8 mouse cellular contexts compared by ENCODE assay signal in genomic region chr11:105352954-105353890, GRCm38 (mm10).
DNase-seq lines count a peak whose midpoint lies in the region; ATAC-seq and TF ChIP-seq lines count a peak whose summit lies in the region.
"Had no signal": no experiment of that assay in that cellular context is flagged by ENCODE, and none has a peak within 500 bp of the region (broad histone marks: within the 10 kb centered on the region; RNA-seq: fewer than 3 reads in every experiment).

No protein-coding gene starts in this region.

- no peaks in the 10 kb centered on the region for H3K9me3 ChIP-seq in hindbrain, postnatal 0 days (ENCODE audit: low read length)
- no peaks in the 10 kb centered on the region for H3K9me3 ChIP-seq in lung, postnatal 0 days (ENCODE audit: low read length)
- H3K9me3 ChIP-seq: megakaryocyte, embryonic 14.5 days had no signal

- no peaks in the 10 kb centered on the region for H3K27me3 ChIP-seq in hindbrain, postnatal 0 days (ENCODE audit: insufficient read depth, low read length)
- H3K27me3 ChIP-seq in lung, postnatal 0 days (replicated peaks; ENCODE audit: insufficient read depth, low read length) = no peaks in the 10 kb centered on the region

- DNase-seq in adrenal gland, adult (ENCODE audit: inconsistent age in 2 of 2, low spot score in 1 of 2) = peak; percentile 63 to 80
- DNase-seq in brain, adult 2 months (ENCODE audit: low read depth, low spot score) = peak; percentile 100
- DNase-seq in gastrocnemius, postnatal 10 days = peak; percentile 95
- DNase-seq in hindbrain, postnatal 0 days (ENCODE audit: low spot score) = peak; percentile 80
- peak; percentile 88 for DNase-seq in lung, postnatal 0 days (ENCODE audit: low spot score)
- no peak for DNase-seq in thymus, postnatal 0 days (ENCODE audit: low spot score)
- DNase-seq in thymus, adult 18-20 months = no peak

- H3K9ac ChIP-seq in hindbrain, postnatal 0 days (replicated peaks; ENCODE audit: low read length) = no peak overlapping the region
- H3K9ac ChIP-seq in lung, postnatal 0 days (replicated peaks; ENCODE audit: low read depth) = no peak overlapping the region

- peaks cover 6% of the 10 kb centered on the region; the same call in 1 of the 2 replicates for H3K4me1 ChIP-seq in hindbrain, postnatal 0 days (ENCODE audit: insufficient read depth, low read length)
- H3K4me1 ChIP-seq in lung, postnatal 0 days (ENCODE audit: insufficient read depth, low read depth, low read length) = peaks cover 17% of the 10 kb centered on the region

- H3K4me2 ChIP-seq in hindbrain, postnatal 0 days (ENCODE audit: low read depth, low read length) = 0 out of 2 replicates have a peak overlapping the region, but pooled peaks have one; percentile 13
- no peak overlapping the region for H3K4me2 ChIP-seq in lung, postnatal 0 days (replicated peaks; ENCODE audit: low read depth, low read length)

- no peaks in the 10 kb centered on the region for H3K36me3 ChIP-seq in hindbrain, postnatal 0 days (ENCODE audit: insufficient read depth, low read length)
- H3K36me3 ChIP-seq in lung, postnatal 0 days (ENCODE audit: insufficient read depth, low read length) = no peaks in the 10 kb centered on the region

- WGBS in hindbrain, postnatal 0 days = 34% methylated on average over 9 of the region's 9 CpGs
- WGBS in lung, postnatal 0 days = 20% methylated on average over 9 of the region's 9 CpGs

- peak; percentile 84 for ATAC-seq in hindbrain, postnatal 0 days
- ATAC-seq in lung, postnatal 0 days = peak; percentile 60

- peak; percentile 17 for TF ChIP-seq EP300 in lung, postnatal 0 days (IDR thresholded peaks at IDR 0.05)

- no peak overlapping the region for H3K4me3 ChIP-seq in hindbrain, postnatal 0 days (ENCODE audit: low read length)
- no peak overlapping the region for H3K4me3 ChIP-seq in lung, postnatal 0 days (ENCODE audit: low read depth, low read length)
- H3K4me3 ChIP-seq: megakaryocyte, embryonic 14.5 days had no signal

- H3K27ac ChIP-seq in hindbrain, postnatal 0 days = peak overlapping the region; percentile 67
- peak overlapping the region; percentile 73 for H3K27ac ChIP-seq in lung, postnatal 0 days (ENCODE audit: low read length)

- TF ChIP-seq CTCF in hindbrain, postnatal 0 days (IDR thresholded peaks at IDR 0.05; ENCODE audit: low read depth) = no peak
- no peak for TF ChIP-seq CTCF in lung, postnatal 0 days (IDR thresholded peaks at IDR 0.05)

Comparison
In these comparisons a context has a peak if more than half of its experiments do, and no peak if none do; other contexts are left out.
1. DNase-seq: peak in adrenal gland, adult (2 of 2), brain, adult 2 months (single experiment), gastrocnemius, postnatal 10 days (single experiment), hindbrain, postnatal 0 days (single experiment) and lung, postnatal 0 days (single experiment); none in thymus, postnatal 0 days (single experiment) and thymus, adult 18-20 months (0 of 2).